ENCODE assay signal across 8 mouse cellular contexts in genomic region chr12:118303066-118303465, GRCm38 (mm10). TPM values are rescaled to one million over a fixed set of nuclear protein-coding genes. Genes with fewer than 3 reads are reported as not detected.
A peak's percentile ranks its signal among the peaks of the same experiment; 100 is the strongest.
DNase-seq lines count a peak whose midpoint lies in the region; ATAC-seq and TF ChIP-seq lines count a peak whose summit lies in the region.
"Had no signal": no experiment of that assay in that cellular context is flagged by ENCODE, and none has a peak within 500 bp of the region (broad histone marks: within the 10 kb centered on the region; RNA-seq: fewer than 3 reads in every experiment).

No protein-coding gene starts in this region.

- WGBS in lung, embryonic 14.5 days, result 96% methylated on average over 5 of the region's 5 CpGs
- WGBS in lung, postnatal 0 days, result 94% methylated on average over 5 of the region's 5 CpGs
- 90% methylated on average over 5 of the region's 5 CpGs for WGBS in embryonic facial prominence, embryonic 15.5 days
- WGBS in hindbrain, postnatal 0 days, result 91% methylated on average over 5 of the region's 5 CpGs
- 96% methylated on average over 5 of the region's 5 CpGs for WGBS in neural tube, embryonic 12.5 days

- H3K27ac ChIP-seq in lung, embryonic 14.5 days (ENCODE audit: low read depth), result no peak overlapping the region
- H3K27ac ChIP-seq in lung, postnatal 0 days (ENCODE audit: low read length), result no peak overlapping the region
- no peak overlapping the region for H3K27ac ChIP-seq in embryonic facial prominence, embryonic 15.5 days (replicated peaks)
- H3K27ac ChIP-seq in hindbrain, postnatal 0 days, result peak overlapping the region; percentile 97
- H3K27ac ChIP-seq in neural tube, embryonic 12.5 days, result no peak overlapping the region

- ATAC-seq in lung, embryonic 14.5 days (ENCODE audit: insufficient read depth), result no peak
- no peak for ATAC-seq in lung, postnatal 0 days
- no peak for ATAC-seq in embryonic facial prominence, embryonic 15.5 days (ENCODE audit: insufficient number of reproducible peaks, low FRiP score, low TSS enrichment, low read depth)
- no peak for ATAC-seq in hindbrain, postnatal 0 days
- ATAC-seq in neural tube, embryonic 12.5 days (ENCODE audit: low FRiP score, low read depth), result no peak

- H3K27me3 ChIP-seq in lung, embryonic 14.5 days (ENCODE audit: insufficient read depth, low read length), result no peaks in the 10 kb centered on the region
- no peaks in the 10 kb centered on the region for H3K27me3 ChIP-seq in lung, postnatal 0 days (replicated peaks; ENCODE audit: insufficient read depth, low read length)
- no peaks in the 10 kb centered on the region for H3K27me3 ChIP-seq in embryonic facial prominence, embryonic 15.5 days
- no peaks in the 10 kb centered on the region for H3K27me3 ChIP-seq in hindbrain, postnatal 0 days (ENCODE audit: insufficient read depth, low read length)
- no peaks in the 10 kb centered on the region for H3K27me3 ChIP-seq in neural tube, embryonic 12.5 days (replicated peaks)

- no peaks in the 10 kb centered on the region for H3K36me3 ChIP-seq in lung, embryonic 14.5 days (ENCODE audit: insufficient read depth)
- H3K36me3 ChIP-seq in lung, postnatal 0 days (ENCODE audit: insufficient read depth, low read length), result no peaks in the 10 kb centered on the region
- no peaks in the 10 kb centered on the region for H3K36me3 ChIP-seq in embryonic facial prominence, embryonic 15.5 days
- no peaks in the 10 kb centered on the region for H3K36me3 ChIP-seq in hindbrain, postnatal 0 days (ENCODE audit: insufficient read depth, low read length)
- H3K36me3 ChIP-seq in neural tube, embryonic 12.5 days, result 0 out of 2 replicates have a peak, but pooled peaks cover 4% of the 10 kb centered on the region

- H3K4me2 ChIP-seq in lung, embryonic 14.5 days, result peak overlapping the region; percentile 73
- no peak overlapping the region; the same call in 1 of the 2 replicates for H3K4me2 ChIP-seq in lung, postnatal 0 days (replicated peaks; ENCODE audit: low read depth, low read length)
- H3K4me2 ChIP-seq in embryonic facial prominence, embryonic 15.5 days (replicated peaks), result 0 out of 2 replicates have a peak overlapping the region, but pooled peaks have one; percentile 70
- peak overlapping the region; percentile 70 for H3K4me2 ChIP-seq in hindbrain, postnatal 0 days (ENCODE audit: low read depth, low read length)
- peak overlapping the region; percentile 77 for H3K4me2 ChIP-seq in neural tube, embryonic 12.5 days (replicated peaks)

- TF ChIP-seq EP300 in lung, postnatal 0 days (IDR thresholded peaks at IDR 0.05), result no peak

- peak overlapping the region; percentile 77 for H3K4me3 ChIP-seq in lung, embryonic 14.5 days (ENCODE audit: low read depth, low read length)
- no peak overlapping the region for H3K4me3 ChIP-seq in lung, postnatal 0 days (ENCODE audit: low read depth, low read length)
- no peak overlapping the region for H3K4me3 ChIP-seq in embryonic facial prominence, embryonic 15.5 days (replicated peaks)
- H3K4me3 ChIP-seq in hindbrain, postnatal 0 days (ENCODE audit: low read length), result peak overlapping the region; percentile 85; the same call in 1 of the 2 replicates
- no peak overlapping the region; the same call in 1 of the 2 replicates for H3K4me3 ChIP-seq in neural tube, embryonic 12.5 days

- H3K9ac ChIP-seq in lung, embryonic 14.5 days, result peak overlapping the region; percentile 55
- H3K9ac ChIP-seq in lung, postnatal 0 days (replicated peaks; ENCODE audit: low read depth), result no peak overlapping the region
- no peak overlapping the region for H3K9ac ChIP-seq in embryonic facial prominence, embryonic 15.5 days
- H3K9ac ChIP-seq in hindbrain, postnatal 0 days (replicated peaks; ENCODE audit: low read length), result peak overlapping the region; percentile 85; the same call in 1 of the 2 replicates
- H3K9ac ChIP-seq in neural tube, embryonic 12.5 days, result no peak overlapping the region

- TF ChIP-seq CTCF in lung, embryonic 14.5 days (IDR thresholded peaks at IDR 0.05; ENCODE audit: low read depth), result no peak
- TF ChIP-seq CTCF in lung, postnatal 0 days (IDR thresholded peaks at IDR 0.05), result no peak
- TF ChIP-seq CTCF in hindbrain, postnatal 0 days (IDR thresholded peaks at IDR 0.05; ENCODE audit: low read depth), result no peak

- peaks cover 8% of the 10 kb centered on the region; the same call in 1 of the 2 replicates for H3K4me1 ChIP-seq in lung, embryonic 14.5 days (ENCODE audit: insufficient read depth)
- peaks cover 7% of the 10 kb centered on the region; the same call in 1 of the 2 replicates for H3K4me1 ChIP-seq in lung, postnatal 0 days (ENCODE audit: insufficient read depth, low read depth, low read length)
- peaks cover 18% of the 10 kb centered on the region for H3K4me1 ChIP-seq in embryonic facial prominence, embryonic 15.5 days
- peaks cover 18% of the 10 kb centered on the region; the same call in 1 of the 2 replicates for H3K4me1 ChIP-seq in hindbrain, postnatal 0 days (ENCODE audit: insufficient read depth, low read length)
- H3K4me1 ChIP-seq in neural tube, embryonic 12.5 days, result peaks cover 22% of the 10 kb centered on the region

- no peaks in the 10 kb centered on the region for H3K9me3 ChIP-seq in lung, embryonic 14.5 days (ENCODE audit: low read depth, low read length)
- H3K9me3 ChIP-seq in lung, postnatal 0 days (ENCODE audit: low read length), result no peaks in the 10 kb centered on the region
- H3K9me3 ChIP-seq in embryonic facial prominence, embryonic 15.5 days (replicated peaks), result no peaks in the 10 kb centered on the region
- no peaks in the 10 kb centered on the region for H3K9me3 ChIP-seq in hindbrain, postnatal 0 days (ENCODE audit: low read length)
- H3K9me3 ChIP-seq in neural tube, embryonic 12.5 days, result no peaks in the 10 kb centered on the region

- no peak for DNase-seq in lung, embryonic 14.5 days
- no peak for DNase-seq in lung, postnatal 0 days (ENCODE audit: low spot score)
- no peak for DNase-seq in hindbrain, postnatal 0 days (ENCODE audit: low spot score)
- no peak for DNase-seq in gastrocnemius, adult 8-10 months (ENCODE audit: low spot score in 2 of 2)
- DNase-seq in cerebellum, postnatal 25 days, result no peak
- DNase-seq: gastrocnemius, postnatal 36 days had no signal

RNA-seq across cellular contexts. Expression of gene Sp4, which starts 1.8 kb away (rescaled TPM):
- polyA plus RNA-seq in lung, embryonic 14.5 days (2014; fragmentation: Nextera tagmentation; extraction: Ambion mirVana), result 11.4 and 12.0 TPM in 2 replicates
- polyA plus RNA-seq in lung, postnatal 0 days (2015; fragmentation: Nextera tagmentation; extraction: Ambion mirVana), result 5.6 and 6.5 TPM in 2 replicates
- 4.9 and 5.9 TPM in 2 replicates for polyA plus RNA-seq in embryonic facial prominence, embryonic 15.5 days (2015; fragmentation: Nextera tagmentation; extraction: Ambion mirVana)
- 41.2 and 47.0 TPM in 2 replicates for total RNA-seq in hindbrain, postnatal 0 days (2014; rRNA removed)
- polyA plus RNA-seq in hindbrain, postnatal 0 days (2015; fragmentation: Nextera tagmentation; extraction: Ambion mirVana), result 13.1 and 15.8 TPM in 2 replicates
- polyA plus RNA-seq in neural tube, embryonic 12.5 days (2016; fragmentation: Nextera tagmentation; extraction: Ambion mirVana), result 15.6 and 18.0 TPM in 2 replicates
- 10 to 100 TPM in 3 of 4 experiments, 1 to 10 TPM in 1; 9.9 to 13.7 (median 11.5) TPM for total RNA-seq in gastrocnemius, adult 8-10 months (2022)

Comparison
In these comparisons a context has a peak if more than half of its experiments do, and no peak if none do; other contexts are left out.
1. H3K4me3 ChIP-seq: peak in lung, embryonic 14.5 days (single experiment) and hindbrain, postnatal 0 days (single experiment); none in lung, postnatal 0 days (single experiment), embryonic facial prominence, embryonic 15.5 days (single experiment) and neural tube, embryonic 12.5 days (single experiment).
2. H3K9ac ChIP-seq: peak in lung, embryonic 14.5 days (single experiment) and hindbrain, postnatal 0 days (single experiment); none in lung, postnatal 0 days (single experiment), embryonic facial prominence, embryonic 15.5 days (single experiment) and neural tube, embryonic 12.5 days (single experiment).